Mouse (Mus musculus) cerebellum, adult 2 months (tissue): Measurements from ENCODE around the gene Ush2a.

Experiments used
- CTCF ChIP-seq: fragments of 200-500 bp; IDR thresholded peaks from 2 replicates; pipeline ENCODE4 v1.5.1; 2011; ENCODE audit warnings: low read depth, mild to moderate bottlenecking, control low read depth, low read length, moderate library complexity, borderline replicate concordance; ENCODE audit not compliant: insufficient read depth
- POLR2A ChIP-seq: fragments of 200-500 bp; IDR thresholded peaks from 2 replicates; pipeline ENCODE4 v1.6.1; 2011; ENCODE audit warnings: low read length, control low read depth, borderline replicate concordance; ENCODE audit not compliant: insufficient read depth

DNA sequence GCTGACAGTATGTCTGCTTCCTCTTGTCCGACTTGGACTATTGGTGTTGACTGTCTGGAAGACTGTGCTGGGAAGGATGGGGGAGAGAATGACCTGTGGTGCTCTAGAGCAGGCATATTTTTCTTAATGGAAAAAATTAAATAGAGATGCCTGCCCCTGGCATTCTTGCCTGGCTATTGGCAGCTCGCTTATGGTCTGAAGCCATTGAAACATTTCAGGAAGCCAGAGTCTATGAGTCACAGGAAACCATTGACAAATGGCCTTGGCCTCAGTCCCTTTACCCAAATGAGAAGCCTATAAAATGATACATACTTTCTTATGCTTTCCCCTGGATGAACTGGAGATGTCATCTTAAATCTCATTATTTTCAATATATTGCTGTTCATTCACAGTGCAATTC, 92.9 kb downstream of the Ush2a start:
- no peak for TF ChIP-seq CTCF
- TF ChIP-seq POLR2A, result no peak
